Mouse (Mus musculus) C2C12 (cell line): ENCODE data around the gene Gap43. TPM values are rescaled to one million over a fixed set of nuclear protein-coding genes. Genes with fewer than 3 reads are reported as not detected.
A peak's percentile ranks its signal among the peaks of the same experiment; 100 is the strongest.
"Not testable (repeated sequence)": the region's sequence is repeated elsewhere in the genome, so short reads cannot be mapped to it uniquely, and the experiment has no call there.

Source experiments
- H3K27me3 ChIP-seq: one replicate; pipeline ENCODE4 v1.6.1; 2011; ENCODE audit not compliant: control insufficient read depth, insufficient read depth, insufficient read length
- H3K36me3 ChIP-seq: one replicate; pipeline ENCODE4 v1.6.1; 2011; ENCODE audit not compliant: control insufficient read depth, insufficient read depth
- H3K4me3 ChIP-seq: one replicate; pipeline ENCODE4 v1.5.1; 2011; ENCODE audit warnings: mild to moderate bottlenecking, control low read depth; ENCODE audit not compliant: poor library complexity, insufficient read depth, severe bottlenecking
- H3K79me2 ChIP-seq: one replicate; pipeline ENCODE4 v1.6.1; 2011; ENCODE audit not compliant: control insufficient read depth, insufficient read depth
- H3K79me3 ChIP-seq: one replicate; pipeline ENCODE4 v1.6.1; 2011; ENCODE audit warnings: low read depth, control low read depth
- H3ac ChIP-seq: one replicate; pipeline ENCODE3; 2011; ENCODE audit warnings: low read depth; ENCODE audit not compliant: control insufficient read depth, insufficient read length
- CEBPB ChIP-seq: IDR thresholded peaks from one replicate; pipeline ENCODE4 v1.6.1; 2011; ENCODE audit warnings: low read depth, mild to moderate bottlenecking, control low read depth, moderate library complexity
- CTCF ChIP-seq: IDR thresholded peaks from one replicate; pipeline ENCODE4 v1.5.1; 2011; ENCODE audit not compliant: control insufficient read depth, insufficient read depth, insufficient read length
- FOSL1 ChIP-seq: IDR thresholded peaks from one replicate; pipeline ENCODE4 v1.8.0; 2011; ENCODE audit warnings: mild to moderate bottlenecking, low read length; ENCODE audit not compliant: poor library complexity, insufficient read depth, severe bottlenecking
- MAX ChIP-seq: IDR thresholded peaks from one replicate; pipeline ENCODE4 v1.6.1; 2011; ENCODE audit warnings: mild to moderate bottlenecking, control low read depth
- MYOD1 ChIP-seq: IDR thresholded peaks from one replicate; pipeline ENCODE4 v1.6.1; 2011; ENCODE audit warnings: low read depth; ENCODE audit not compliant: control insufficient read depth, insufficient read length
- MYOG ChIP-seq: IDR thresholded peaks from one replicate; pipeline ENCODE4 v1.6.1; 2011; ENCODE audit not compliant: control insufficient read depth, insufficient read length; ENCODE audit errors: extremely low read depth
- USF1 ChIP-seq: IDR thresholded peaks from one replicate; pipeline ENCODE4 v1.6.1; 2011; ENCODE audit warnings: low read depth, mild to moderate bottlenecking, control low read depth, moderate library complexity
- microRNA-seq: library from miRNA; unstranded; fragments of <30 nt; microRNA quantifications from one replicate; pipeline ENCODE4, GENCODE M21; 2019; ENCODE audit warnings: borderline microRNAs expressed
- polyA plus RNA-seq: library from polyadenylated mRNA; unstranded; fragments of >200 nt; fragmentation: generic; extraction: Trizol; gene quantifications from one replicate; pipeline ENCODE4 v1.2.1, GENCODE M21; 2012; ENCODE audit warnings: missing spikeins

Gap43 gene
- polyA plus RNA-seq, 1 experiment = 0.63 TPM

GRCm38 (mm10) chr16:42262935-42263542 is 77.4 kb downstream of the Gap43 start:
- no peak for TF ChIP-seq MYOD1
- TF ChIP-seq CTCF = no peak
- no peak for TF ChIP-seq MAX
- TF ChIP-seq MYOG = no peak
- no peak for TF ChIP-seq USF1
- no peak for TF ChIP-seq FOSL1
- TF ChIP-seq CEBPB = no peak
- Histone ChIP-seq H3K4me3 (no peak overlapping the region), H3K79me3 (no peaks in the 10 kb centered on the region), H3K36me3 (no peaks in the 10 kb centered on the region), H3ac (no peak overlapping the region), H3K79me2 (no peaks in the 10 kb centered on the region), H3K27me3 (no peaks in the 10 kb centered on the region)

DNA sequence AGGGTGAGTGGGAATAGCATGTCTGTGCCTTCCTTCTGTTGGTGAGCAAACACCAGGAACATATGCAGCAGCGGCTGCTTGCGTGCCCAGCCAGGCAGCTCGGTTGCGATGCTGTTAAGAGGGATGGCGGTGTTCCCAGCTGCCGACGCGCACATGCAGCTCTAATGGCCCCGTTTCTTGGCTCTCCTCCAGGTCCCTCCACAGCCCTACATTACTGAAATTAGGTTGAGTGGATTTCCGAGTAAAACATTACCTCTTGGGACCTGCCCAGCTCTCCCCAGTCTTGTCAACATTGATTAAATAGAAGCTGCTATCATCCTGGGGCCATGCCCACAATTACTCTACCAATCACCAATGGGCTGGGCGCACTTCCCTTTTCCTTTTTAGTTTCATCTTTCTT is 84.8 kb downstream of the Gap43 start:
- Histone ChIP-seq H3K27me3 (no peaks in the 10 kb centered on the region), H3K4me3 (no peak overlapping the region), H3K79me3 (no peaks in the 10 kb centered on the region), H3K36me3 (no peaks in the 10 kb centered on the region), H3K79me2 (no peaks in the 10 kb centered on the region), H3ac (no peak overlapping the region)
- TF ChIP-seq FOSL1 (no peak), CTCF (no peak), MAX (no peak), MYOG (no peak), CEBPB (no peak), MYOD1 (no peak), USF1 (no peak)

GRCm38 (mm10) chr16:42255222-42255621 is 85.2 kb downstream of the Gap43 start:
- Histone ChIP-seq H3K4me3 (no peak overlapping the region), H3K36me3 (no peaks in the 10 kb centered on the region), H3K79me2 (no peaks in the 10 kb centered on the region), H3K79me3 (no peaks in the 10 kb centered on the region), H3K27me3 (no peaks in the 10 kb centered on the region), H3ac (no peak overlapping the region)
- no peak for TF ChIP-seq CEBPB
- TF ChIP-seq USF1 = no peak
- TF ChIP-seq MYOG = no peak
- no peak for TF ChIP-seq CTCF
- no peak for TF ChIP-seq FOSL1
- no peak for TF ChIP-seq MYOD1
- no peak for TF ChIP-seq MAX

DNA sequence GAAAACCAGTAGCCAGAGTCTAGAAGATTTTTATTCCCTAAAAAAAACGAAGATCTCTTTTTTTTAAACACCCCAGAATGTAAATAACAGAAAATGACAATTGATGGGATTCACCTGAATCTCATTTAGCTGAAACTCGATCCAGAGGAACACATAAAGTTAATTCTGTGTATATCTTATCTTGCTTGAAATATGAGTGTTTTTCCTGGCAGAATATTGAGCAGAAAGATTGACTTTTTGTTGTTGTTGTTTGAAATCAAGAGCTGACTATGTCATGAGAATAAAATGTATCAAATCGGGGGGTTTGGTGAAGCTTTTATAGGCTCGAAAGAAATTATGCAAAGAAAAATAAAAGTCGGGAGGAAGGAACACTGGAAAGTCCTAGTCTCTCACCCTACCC is 88.2 kb downstream of the Gap43 start:
- TF ChIP-seq FOSL1 (no peak), CEBPB (no peak), USF1 (no peak), CTCF (no peak), MAX (no peak), MYOD1 (no peak), MYOG (no peak)
- Histone ChIP-seq H3K27me3 (no peaks in the 10 kb centered on the region), H3K79me3 (no peaks in the 10 kb centered on the region), H3ac (no peak overlapping the region), H3K36me3 (no peaks in the 10 kb centered on the region), H3K4me3 (no peak overlapping the region), H3K79me2 (no peaks in the 10 kb centered on the region)

DNA sequence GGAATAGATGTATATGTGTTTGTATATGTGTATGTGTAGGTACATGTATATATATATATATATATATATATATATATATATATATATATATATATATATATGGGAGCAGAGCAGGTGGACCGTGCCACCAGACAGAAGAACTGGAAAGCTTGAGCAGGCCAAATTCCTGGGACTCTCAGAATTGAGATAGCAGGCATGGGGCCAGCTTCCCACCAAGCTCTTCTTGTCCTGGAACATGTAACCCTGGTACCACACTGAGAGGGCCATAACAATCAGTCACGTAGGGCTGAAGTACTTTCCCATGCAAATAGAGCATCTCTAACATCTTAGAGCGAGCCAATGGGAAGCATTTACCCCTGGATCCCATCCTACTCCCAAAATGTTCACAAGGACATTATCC is 96.3 kb downstream of the Gap43 start:
- not testable (repeated sequence) for H3K36me3 ChIP-seq, H3K79me3 ChIP-seq

DNA sequence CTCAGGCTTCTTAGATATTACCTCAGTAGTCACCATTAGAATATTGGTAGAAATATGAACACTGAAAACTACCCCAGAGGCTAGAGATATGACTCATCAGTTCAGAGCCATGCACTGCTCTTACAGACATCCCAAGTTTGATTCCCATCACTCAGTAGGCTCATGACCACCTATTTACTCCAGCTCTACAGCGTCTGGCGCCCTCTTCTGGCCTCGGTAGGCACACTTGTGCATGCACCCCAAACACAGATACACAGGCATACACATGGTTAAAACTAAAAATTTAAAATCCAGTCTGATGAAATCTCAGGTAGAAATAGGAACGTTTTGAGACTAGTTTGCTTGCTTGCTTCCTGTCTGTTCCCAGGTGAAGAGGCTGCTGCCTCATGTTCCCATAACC is 109.1 kb downstream of the Gap43 start:
- Histone ChIP-seq H3ac (no peak overlapping the region), H3K27me3 (no peaks in the 10 kb centered on the region), H3K4me3 (no peak overlapping the region), H3K79me3 (no peaks in the 10 kb centered on the region), H3K79me2 (no peaks in the 10 kb centered on the region), H3K36me3 (no peaks in the 10 kb centered on the region)
- TF ChIP-seq MYOG (no peak), FOSL1 (no peak), USF1 (no peak), CTCF (no peak), MAX (no peak), CEBPB (no peak), MYOD1 (no peak)

More for the DNA sequence above, 96.3 kb downstream of the Gap43 start:
- not testable (repeated sequence) for H3K79me2 ChIP-seq, H3K27me3 ChIP-seq, H3ac ChIP-seq, H3K4me3 ChIP-seq

Small RNA genes lying within 50 kb of the gene (microRNA-seq; reads per million reads assigned to microRNA genes)
- 1.6 reads per million, percentile 35 among the genes with 10 or more reads in this experiment for gene Mir6540
